Mouse (Mus musculus) heart, postnatal 0 days (tissue): Measurements from ENCODE around the gene Pdlim5. TPM values are rescaled to one million over a fixed set of nuclear protein-coding genes. Genes with fewer than 3 reads are reported as not detected.
A peak's percentile ranks its signal among the peaks of the same experiment; 100 is the strongest.
"Not testable (repeated sequence)": the region's sequence is repeated elsewhere in the genome, so short reads cannot be mapped to it uniquely, and the experiment has no call there.

Experiments used
- ATAC-seq: fragments of 200-750 bp; cut with Nextera tagmentation; 2 replicates; pipeline ENCODE4 v1.8.0; 2017; ENCODE audit warnings: low read depth, moderate number of reproducible peaks, moderate library complexity; ENCODE audit not compliant: insufficient read depth
- DNase-seq: peaks from one replicate; pipeline ENCODE4 v3.0.0-alpha.2; 2016; ENCODE audit warnings: low spot score
- H3K27ac ChIP-seq: fragments of 300-500 bp; sonication (generic); 2 replicates; pipeline ENCODE4 v1.5.1; 2014; ENCODE audit warnings: low read depth, mild to moderate bottlenecking
- H3K27me3 ChIP-seq: fragments of 300-500 bp; sonication (generic); 2 replicates; pipeline ENCODE4 v1.6.1; 2014; ENCODE audit warnings: low read length, mixed read lengths; ENCODE audit not compliant: control insufficient read depth, insufficient read depth
- H3K36me3 ChIP-seq: fragments of 300-500 bp; sonication (generic); replicated peaks from 2 replicates; pipeline ENCODE4 v1.6.1; 2014; ENCODE audit warnings: low read length, mixed read lengths; ENCODE audit not compliant: control insufficient read depth, insufficient read depth
- H3K4me1 ChIP-seq: fragments of 300-500 bp; sonication (generic); 2 replicates; pipeline ENCODE4 v1.6.1; 2014; ENCODE audit warnings: antibody characterized with exemption; ENCODE audit not compliant: control insufficient read depth, insufficient read depth
- H3K4me2 ChIP-seq: fragments of 300-500 bp; sonication (generic); 2 replicates; pipeline ENCODE4 v1.6.1; 2014; ENCODE audit warnings: low read depth, mild to moderate bottlenecking, low read length, moderate library complexity
- H3K4me3 ChIP-seq: fragments of 300-500 bp; sonication (generic); 2 replicates; pipeline ENCODE4 v1.5.1; 2014; ENCODE audit warnings: low read depth, low read length
- H3K9ac ChIP-seq: fragments of 300-500 bp; sonication (generic); replicated peaks from 2 replicates; pipeline ENCODE4 v1.6.1; 2014; ENCODE audit warnings: low read depth, low read length, mixed read lengths
- H3K9me3 ChIP-seq: fragments of 300-500 bp; sonication (generic); replicated peaks from 2 replicates; pipeline ENCODE4 v1.6.1; 2016; ENCODE audit warnings: low read length; ENCODE audit not compliant: control insufficient read depth
- CTCF ChIP-seq: IDR thresholded peaks from 2 replicates; pipeline ENCODE4 v1.5.1; 2016; ENCODE audit warnings: antibody characterized with exemption, control low read depth, low read depth
- EP300 ChIP-seq: IDR thresholded peaks from 2 replicates; pipeline ENCODE4 v1.6.1; 2016; ENCODE audit warnings: antibody characterized with exemption, low read depth
- WGBS: fragments of 180-500 bp; shearing (Covaris S2); extraction: QIAGEN DNeasy Blood & Tissue Kit; methylation state at CpG from one replicate; pipeline ENCODE4 v1.1.7; 2014; 5-methylcytosine and 5-hydroxymethylcytosine counted together
- polyA plus RNA-seq: library from polyadenylated mRNA; unstranded; fragments of >200 nt; fragmentation: Nextera tagmentation; extraction: Ambion mirVana; gene quantifications from 2 replicates; pipeline ENCODE4 v1.2.1, GENCODE M21; 2015
- total RNA-seq: library from RNA; depleted of rRNA; stranded (reverse); fragments of >200 nt; gene quantifications from 2 replicates; pipeline ENCODE4 v1.2.3, GENCODE M21; 2014; ENCODE audit warnings: low replicate concordance

Pdlim5 gene
- total and polyA plus RNA-seq, 2 experiments from 2014 or later: 367 to 512 TPM

DNA sequence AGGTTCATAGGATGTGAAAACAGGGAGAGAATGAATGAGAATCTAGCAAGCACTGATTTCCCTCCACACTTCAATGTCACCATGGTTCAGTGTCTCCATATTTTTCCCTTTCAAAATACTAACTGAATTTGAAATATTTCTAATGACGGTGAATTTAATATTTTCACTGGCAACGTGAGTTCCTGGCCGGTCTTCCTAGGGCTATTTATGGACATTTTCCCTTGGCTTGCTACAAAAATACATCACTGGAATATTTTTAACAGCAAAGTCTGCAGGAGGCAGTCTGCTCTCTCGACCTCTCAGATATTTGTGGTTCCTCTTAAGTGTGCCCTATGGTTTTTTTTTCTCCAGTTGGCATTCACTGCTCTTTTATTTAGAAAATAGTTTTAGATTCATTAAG, 44.7 kb upstream of the Pdlim5 start:
- no peak overlapping the region for H3K4me3 ChIP-seq
- H3K4me1 ChIP-seq: peaks cover 34% of the 10 kb centered on the region
- no peak; the same call in 1 of the 2 replicates for TF ChIP-seq EP300
- no peak for TF ChIP-seq CTCF
- H3K9me3 ChIP-seq: no peaks in the 10 kb centered on the region
- ATAC-seq: peak; percentile 51
- peak; percentile 81 for DNase-seq
- no peaks in the 10 kb centered on the region for H3K27me3 ChIP-seq
- H3K27ac ChIP-seq: peak overlapping the region; percentile 95
- 4% methylated on average over 4 of the region's 4 CpGs for WGBS
- H3K9ac ChIP-seq: no peak overlapping the region; the same call in 1 of the 2 replicates
- H3K36me3 ChIP-seq: no peaks in the 10 kb centered on the region
- H3K4me2 ChIP-seq: peak overlapping the region; percentile 48

- 3% methylated on average over 7 of the region's 7 CpGs for WGBS
- H3K9ac ChIP-seq: no peak overlapping the region
- no peak overlapping the region for H3K4me3 ChIP-seq
- DNase-seq (peak; percentile 91), ATAC-seq (peak; percentile 86)
- H3K27me3 ChIP-seq: no peaks in the 10 kb centered on the region
- H3K4me2 ChIP-seq: peak overlapping the region; percentile 48
- H3K27ac ChIP-seq: peak overlapping the region; percentile 95
- TF ChIP-seq CTCF (no peak), EP300 (no peak)
- peaks cover 36% of the 10 kb centered on the region for H3K4me1 ChIP-seq
- no peaks in the 10 kb centered on the region for H3K9me3 ChIP-seq
- H3K36me3 ChIP-seq: no peaks in the 10 kb centered on the region
Observed at GRCm38 (mm10) chr3:142439591-142440093, 44.1 kb upstream of the Pdlim5 start.

- not testable (repeated sequence) for H3K36me3 ChIP-seq, H3K4me2 ChIP-seq, ATAC-seq, H3K9ac ChIP-seq, H3K27me3 ChIP-seq, H3K9me3 ChIP-seq, H3K4me3 ChIP-seq, DNase-seq
- Histone ChIP-seq H3K27ac (peak overlapping the region; percentile 95), H3K4me1 (peaks cover 45% of the 10 kb centered on the region)
- 84% methylated on average over 8 of the region's 8 CpGs for WGBS
Observed at GRCm38 (mm10) chr3:142438630-142439029, 43.1 kb upstream of the Pdlim5 start.

GRCm38 (mm10) chr3:142436824-142437223, 41.3 kb upstream of the Pdlim5 start:
- ATAC-seq (no peak), DNase-seq (no peak)
- H3K4me1 ChIP-seq: peaks cover 45% of the 10 kb centered on the region
- H3K27me3 ChIP-seq: no peaks in the 10 kb centered on the region
- H3K9me3 ChIP-seq: no peaks in the 10 kb centered on the region
- no peak overlapping the region for H3K4me3 ChIP-seq
- TF ChIP-seq CTCF: no peak
- H3K4me2 ChIP-seq: no peak overlapping the region
- H3K9ac ChIP-seq: no peak overlapping the region
- 64% methylated on average over 6 of the region's 6 CpGs for WGBS
- no peaks in the 10 kb centered on the region for H3K36me3 ChIP-seq
- no peak overlapping the region for H3K27ac ChIP-seq

DNA sequence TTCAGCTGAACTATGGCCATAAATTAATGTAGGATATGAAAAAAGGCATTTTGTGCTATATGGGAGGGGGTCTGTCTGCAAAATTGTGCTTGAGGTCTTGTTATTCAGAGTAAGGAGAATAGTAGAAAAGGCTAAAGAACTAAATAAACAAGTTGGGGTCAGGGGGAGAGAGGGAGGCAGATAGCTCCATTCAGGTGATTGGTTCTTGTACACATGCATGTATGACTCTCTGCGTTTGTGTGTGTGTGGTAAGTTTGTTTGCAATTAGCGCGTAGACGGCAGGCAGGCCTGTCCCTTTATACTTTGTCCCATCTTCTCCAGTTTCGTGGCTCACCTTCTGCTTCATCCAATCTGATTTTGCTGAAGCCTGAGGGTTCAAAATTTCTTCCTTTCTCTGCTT, 40.7 kb upstream of the Pdlim5 start:
- ATAC-seq (no peak), DNase-seq (no peak)
- WGBS: 87% methylated on average over 5 of the region's 5 CpGs
- Histone ChIP-seq H3K9ac (no peak overlapping the region), H3K36me3 (no peaks in the 10 kb centered on the region), H3K27me3 (no peaks in the 10 kb centered on the region), H3K4me1 (peaks cover 39% of the 10 kb centered on the region), H3K9me3 (no peaks in the 10 kb centered on the region), H3K27ac (no peak overlapping the region), H3K4me2 (no peak overlapping the region), H3K4me3 (no peak overlapping the region)
- TF ChIP-seq CTCF (no peak), EP300 (no peak)

- TF ChIP-seq EP300 (no peak), CTCF (no peak)
- Histone ChIP-seq H3K4me1 (peaks cover 34% of the 10 kb centered on the region), H3K27ac (peak overlapping the region; percentile 79), H3K9me3 (no peaks in the 10 kb centered on the region), H3K27me3 (no peaks in the 10 kb centered on the region), H3K4me3 (no peak overlapping the region), H3K4me2 (no peak overlapping the region), H3K36me3 (no peaks in the 10 kb centered on the region), H3K9ac (no peak overlapping the region)
- ATAC-seq (no peak), DNase-seq (no peak)
- WGBS: 52% methylated on average over 4 of the region's 4 CpGs
Observed at GRCm38 (mm10) chr3:142434786-142435168, 39.3 kb upstream of the Pdlim5 start.
